Mouse (Mus musculus) kidney, postnatal 0 days (tissue): ENCODE measurements around the gene March8. TPM values are rescaled to one million over a fixed set of nuclear protein-coding genes. Genes with fewer than 3 reads are reported as not detected.
A peak's percentile ranks its signal among the peaks of the same experiment; 100 is the strongest.

Experiments
- ATAC-seq: fragments of 200-750 bp; cut with Nextera tagmentation; replicated peaks from 2 replicates; pipeline ENCODE4 v1.8.0; 2017; ENCODE audit warnings: low read depth, moderate number of reproducible peaks, moderate TSS enrichment, moderate library complexity; ENCODE audit not compliant: low FRiP score
- DNase-seq: peaks from one replicate; pipeline ENCODE4 v3.0.0-alpha.2; 2016; ENCODE audit warnings: low spot score
- H3K27ac ChIP-seq: fragments of 300-500 bp; sonication (generic); 2 replicates; pipeline ENCODE4 v1.5.1; 2014; ENCODE audit warnings: mild to moderate bottlenecking
- H3K27me3 ChIP-seq: fragments of 300-500 bp; sonication (generic); 2 replicates; pipeline ENCODE4 v1.6.1; 2014; ENCODE audit warnings: low read length, mixed read lengths; ENCODE audit not compliant: insufficient read depth
- H3K36me3 ChIP-seq: fragments of 300-500 bp; sonication (generic); 2 replicates; pipeline ENCODE4 v1.6.1; 2014; ENCODE audit warnings: low read length, mixed read lengths; ENCODE audit not compliant: insufficient read depth
- H3K4me1 ChIP-seq: fragments of 300-500 bp; sonication (generic); replicated peaks from 2 replicates; pipeline ENCODE4 v1.6.1; 2014; ENCODE audit warnings: antibody characterized with exemption, low read length, mixed read lengths; ENCODE audit not compliant: insufficient read depth
- H3K4me2 ChIP-seq: fragments of 300-500 bp; sonication (generic); 2 replicates; pipeline ENCODE4 v1.6.1; 2014; ENCODE audit warnings: mild to moderate bottlenecking, low read length, moderate library complexity, mixed read lengths
- H3K4me3 ChIP-seq: fragments of 300-500 bp; sonication (generic); replicated peaks from 2 replicates; pipeline ENCODE4 v1.5.1; 2014; ENCODE audit warnings: low read depth, low read length
- H3K9ac ChIP-seq: fragments of 300-500 bp; sonication (generic); 2 replicates; pipeline ENCODE4 v1.6.1; 2014; ENCODE audit warnings: low read depth, low read length
- H3K9me3 ChIP-seq: fragments of 300-500 bp; sonication (generic); replicated peaks from 2 replicates; pipeline ENCODE4 v1.6.1; 2016; ENCODE audit warnings: low read length, inconsistent platforms, mixed read lengths
- CTCF ChIP-seq: IDR thresholded peaks from 2 replicates; pipeline ENCODE4 v1.5.1; 2016; ENCODE audit warnings: antibody characterized with exemption, low read depth, mild to moderate bottlenecking, moderate library complexity
- WGBS: fragments of 180-500 bp; shearing (Covaris S2); extraction: QIAGEN DNeasy Blood & Tissue Kit; methylation state at CpG from one replicate; pipeline ENCODE4 v1.1.7; 2014; 5-methylcytosine and 5-hydroxymethylcytosine counted together
- polyA plus RNA-seq: library from polyadenylated mRNA; unstranded; fragments of >200 nt; fragmentation: Nextera tagmentation; extraction: Ambion mirVana; gene quantifications from 2 replicates; pipeline ENCODE4 v1.2.1, GENCODE M21; 2015

The March8 gene
- polyA plus RNA-seq, 1 experiment from 2014 or later: 36.3 TPM

GRCm38 (mm10) chr6:116367971-116368370 is 30.1 kb downstream of the March8 start:
- no peak overlapping the region for H3K4me2 ChIP-seq
- H3K9me3 ChIP-seq: no peaks in the 10 kb centered on the region
- 84% methylated on average over 11 of the region's 11 CpGs for WGBS
- H3K4me3 ChIP-seq: no peak overlapping the region
- no peak for ATAC-seq
- TF ChIP-seq CTCF: no peak
- no peaks in the 10 kb centered on the region for H3K36me3 ChIP-seq
- no peaks in the 10 kb centered on the region for H3K27me3 ChIP-seq
- no peak for DNase-seq
- no peak overlapping the region for H3K9ac ChIP-seq
- H3K27ac ChIP-seq: no peak overlapping the region
- no peaks in the 10 kb centered on the region for H3K4me1 ChIP-seq

GRCm38 (mm10) chr6:116369811-116370210 is 32.0 kb downstream of the March8 start:
- Histone ChIP-seq H3K9me3 (no peaks in the 10 kb centered on the region), H3K27me3 (no peaks in the 10 kb centered on the region), H3K9ac (no peak overlapping the region), H3K36me3 (no peaks in the 10 kb centered on the region), H3K4me3 (no peak overlapping the region), H3K4me1 (no peaks in the 10 kb centered on the region), H3K4me2 (no peak overlapping the region), H3K27ac (no peak overlapping the region)
- DNase-seq: no peak
- no peak for TF ChIP-seq CTCF
- no peak for ATAC-seq
- 97% methylated on average over 1 of the region's 1 CpGs for WGBS

GRCm38 (mm10) chr6:116370216-116370976 is 32.6 kb downstream of the March8 start:
- no peaks in the 10 kb centered on the region for H3K27me3 ChIP-seq
- ATAC-seq: peak; percentile 52; the same call in 1 of the 2 replicates
- TF ChIP-seq CTCF: no peak

GRCm38 (mm10) chr6:116371500-116371899 is 33.7 kb downstream of the March8 start:
- no peak overlapping the region for H3K9ac ChIP-seq
- H3K27me3 ChIP-seq: no peaks in the 10 kb centered on the region
- no peak overlapping the region for H3K27ac ChIP-seq
- H3K36me3 ChIP-seq: no peaks in the 10 kb centered on the region
- DNase-seq: no peak
- TF ChIP-seq CTCF: no peak
- no peak overlapping the region for H3K4me2 ChIP-seq
- WGBS: 89% methylated on average over 3 of the region's 3 CpGs
- no peak for ATAC-seq
- no peak overlapping the region for H3K4me3 ChIP-seq
- no peaks in the 10 kb centered on the region for H3K4me1 ChIP-seq
- H3K9me3 ChIP-seq: no peaks in the 10 kb centered on the region

More at GRCm38 (mm10) chr6:116370216-116370976, 32.6 kb downstream of the March8 start:
- H3K4me1 ChIP-seq: no peaks in the 10 kb centered on the region
- no peaks in the 10 kb centered on the region for H3K36me3 ChIP-seq
- H3K27ac ChIP-seq: no peak overlapping the region
- H3K9me3 ChIP-seq: no peaks in the 10 kb centered on the region
- no peak overlapping the region for H3K9ac ChIP-seq
- no peak for DNase-seq
- H3K4me3 ChIP-seq: no peak overlapping the region
- no peak overlapping the region for H3K4me2 ChIP-seq
- 80% methylated on average over 6 of the region's 6 CpGs for WGBS

GRCm38 (mm10) chr6:116374136-116374535 is 36.3 kb downstream of the March8 start:
- no peak for DNase-seq

GRCm38 (mm10) chr6:116374618-116375017 is 36.8 kb downstream of the March8 start:
- Histone ChIP-seq H3K27ac (no peak overlapping the region), H3K36me3 (no peaks in the 10 kb centered on the region), H3K27me3 (no peaks in the 10 kb centered on the region), H3K4me3 (no peak overlapping the region), H3K9me3 (no peaks in the 10 kb centered on the region), H3K4me2 (no peak overlapping the region), H3K4me1 (no peaks in the 10 kb centered on the region), H3K9ac (no peak overlapping the region)
- TF ChIP-seq CTCF: no peak
- ATAC-seq (no peak), DNase-seq (no peak)

More at GRCm38 (mm10) chr6:116374136-116374535, 36.3 kb downstream of the March8 start:
- Histone ChIP-seq H3K4me3 (no peak overlapping the region), H3K27ac (no peak overlapping the region), H3K36me3 (no peaks in the 10 kb centered on the region), H3K4me1 (no peaks in the 10 kb centered on the region), H3K9ac (no peak overlapping the region), H3K9me3 (no peaks in the 10 kb centered on the region), H3K4me2 (no peak overlapping the region), H3K27me3 (no peaks in the 10 kb centered on the region)
- no peak for TF ChIP-seq CTCF
- ATAC-seq: no peak
- 82% methylated on average over 1 of the region's 1 CpGs for WGBS
